Mouse (Mus musculus): ENCODE results near the gene Ctsh.

DNA sequence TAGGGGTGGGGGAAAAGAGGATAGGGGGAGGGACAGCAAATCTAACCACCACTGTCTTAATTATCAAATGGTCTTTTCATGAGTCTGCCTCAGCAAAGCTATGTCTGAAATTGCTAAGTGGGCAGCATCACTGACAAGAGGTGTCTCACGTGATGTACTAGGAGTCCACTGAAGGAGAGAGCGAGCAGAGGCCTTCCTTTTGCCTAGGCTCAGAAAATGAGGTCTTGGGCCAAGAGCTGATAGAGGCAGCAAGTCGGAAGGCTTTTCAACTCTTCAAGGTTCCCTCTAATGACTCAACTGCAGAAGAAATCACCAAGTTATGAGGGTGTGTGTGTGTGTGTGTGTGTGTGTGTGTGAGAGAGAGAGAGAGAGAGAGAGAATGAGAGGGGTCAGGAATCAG is 30.2 kb downstream of the Ctsh start:
- TF ChIP-seq GATA1 (IDR thresholded peaks at IDR 0.05; ENCODE audit: borderline replicate concordance, low read length) (no peak), FLI1 (IDR thresholded peaks at IDR 0.05; ENCODE audit: low read length) (no peak)
